Mouse (Mus musculus): ENCODE data around the gene Sys1. TPM values are rescaled to one million over a fixed set of nuclear protein-coding genes. Genes with fewer than 3 reads are reported as not detected.

The Sys1 gene
- polyA plus RNA-seq, 1 experiment from 2014 or later: 48.6 TPM

DNA sequence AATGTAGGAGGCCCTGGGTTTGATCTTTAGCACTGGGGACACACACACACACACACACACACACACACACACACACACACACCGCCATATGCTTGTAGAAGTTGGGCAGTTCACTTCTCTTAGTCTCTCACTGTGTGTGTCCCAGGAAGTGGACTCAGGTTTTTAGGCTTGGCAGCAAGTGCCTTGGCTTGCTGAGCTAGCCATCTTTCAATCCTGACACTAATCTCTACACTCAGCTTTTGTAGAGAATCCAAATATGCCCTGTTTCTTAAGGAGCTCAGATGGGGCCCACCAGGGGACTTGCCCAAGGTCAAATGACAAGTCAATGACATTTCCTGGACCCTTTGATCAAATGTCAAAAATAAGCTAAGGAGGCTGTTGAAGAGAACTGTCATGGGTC, 351 bp upstream of the Sys1 start:
- ATAC-seq (ENCODE audit: low FRiP score, low TSS enrichment) (no peak), DNase-seq (ENCODE audit: low spot score) (peak; percentile 13)
- Histone ChIP-seq H3K27me3 (ENCODE audit: control insufficient read depth, insufficient read depth, low read length) (no peaks in the 10 kb centered on the region), H3K27ac (replicated peaks) (peak overlapping the region; percentile 92), H3K36me3 (ENCODE audit: control insufficient read depth, insufficient read depth, low read length) (no peaks in the 10 kb centered on the region), H3K9me3 (ENCODE audit: control insufficient read depth, low read length) (no peaks in the 10 kb centered on the region), H3K4me2 (replicated peaks; ENCODE audit: low read depth) (peak overlapping the region; percentile 40; the same call in 1 of the 2 replicates), H3K4me1 (replicated peaks; ENCODE audit: control insufficient read depth, insufficient read depth) (peaks cover 15% of the 10 kb centered on the region), H3K4me3 (ENCODE audit: low read depth, low read length) (no peak overlapping the region), H3K9ac (ENCODE audit: low read length) (0 out of 2 replicates have a peak overlapping the region, but pooled peaks have one; percentile 32)
- TF ChIP-seq EP300 (optimal IDR thresholded peaks at IDR 0.05): no peak
- TF ChIP-seq CTCF (IDR thresholded peaks at IDR 0.05; ENCODE audit: low read depth): no peak
- WGBS: 75% methylated on average over 1 of the region's 1 CpGs

DNA sequence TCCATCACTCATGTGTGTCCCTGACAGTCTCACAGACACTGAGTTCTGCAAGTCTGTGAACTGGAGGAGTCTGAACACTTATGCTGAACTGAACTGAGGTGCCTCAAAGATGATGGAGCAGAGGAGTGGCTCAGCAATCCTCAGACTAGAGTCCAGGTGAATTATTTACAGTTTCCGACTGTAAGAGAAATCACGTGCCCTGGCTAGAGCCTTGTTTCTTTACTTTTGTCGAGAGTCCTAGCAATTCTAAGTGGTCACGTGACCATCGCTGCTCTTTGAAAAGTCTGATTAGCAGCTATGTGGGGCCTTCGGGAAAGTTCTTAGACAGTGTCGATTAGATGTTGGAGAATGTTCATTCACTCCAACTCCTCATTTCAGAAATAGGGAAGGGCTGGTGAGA, 1.2 kb downstream of the Sys1 start:
- DNase-seq (ENCODE audit: low spot score) (peak; percentile 82), ATAC-seq (ENCODE audit: low FRiP score, low TSS enrichment) (peak; percentile 62)
- H3K27me3 ChIP-seq (ENCODE audit: control insufficient read depth, insufficient read depth, low read length): no peaks in the 10 kb centered on the region
- H3K4me2 ChIP-seq (replicated peaks; ENCODE audit: low read depth): 0 out of 2 replicates have a peak overlapping the region, but pooled peaks have one; percentile 20
- no peaks in the 10 kb centered on the region for H3K9me3 ChIP-seq (ENCODE audit: control insufficient read depth, low read length)
- H3K36me3 ChIP-seq (ENCODE audit: control insufficient read depth, insufficient read depth, low read length): no peaks in the 10 kb centered on the region
- no peak overlapping the region for H3K9ac ChIP-seq (ENCODE audit: low read length)
- no peak for TF ChIP-seq CTCF (IDR thresholded peaks at IDR 0.05; ENCODE audit: low read depth)
- H3K4me1 ChIP-seq (replicated peaks; ENCODE audit: control insufficient read depth, insufficient read depth): peaks cover 13% of the 10 kb centered on the region
- 20% methylated on average over 7 of the region's 7 CpGs for WGBS
- H3K27ac ChIP-seq (replicated peaks): peak overlapping the region; percentile 70
- no peak overlapping the region for H3K4me3 ChIP-seq (ENCODE audit: low read depth, low read length)

DNA sequence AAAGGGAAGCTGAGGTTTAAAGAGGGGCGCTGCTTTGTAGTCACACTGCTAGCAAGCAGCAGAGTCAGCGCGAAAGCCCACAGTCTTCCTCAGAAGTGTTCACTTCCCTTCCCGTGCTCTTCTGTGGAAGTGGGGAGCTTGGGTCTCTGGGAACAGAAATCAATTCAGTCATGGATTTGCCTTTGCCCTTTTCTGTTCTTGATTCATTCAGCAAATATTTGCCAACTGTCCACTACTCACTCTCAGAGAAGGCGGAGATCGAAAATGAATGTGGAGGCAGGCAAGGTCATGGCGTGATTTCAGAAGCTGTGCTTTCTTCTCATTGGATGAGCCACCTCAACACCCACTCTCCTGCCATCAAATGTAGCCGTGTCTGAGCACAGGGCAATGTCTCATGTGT, 1.8 kb downstream of the Sys1 start:
- Histone ChIP-seq H3K4me1 (replicated peaks; ENCODE audit: control insufficient read depth, insufficient read depth) (peaks cover 12% of the 10 kb centered on the region), H3K27me3 (ENCODE audit: control insufficient read depth, insufficient read depth, low read length) (no peaks in the 10 kb centered on the region), H3K4me2 (replicated peaks; ENCODE audit: low read depth) (no peak overlapping the region), H3K9me3 (ENCODE audit: control insufficient read depth, low read length) (no peaks in the 10 kb centered on the region), H3K36me3 (ENCODE audit: control insufficient read depth, insufficient read depth, low read length) (no peaks in the 10 kb centered on the region), H3K27ac (replicated peaks) (peak overlapping the region; percentile 75), H3K9ac (ENCODE audit: low read length) (no peak overlapping the region), H3K4me3 (ENCODE audit: low read depth, low read length) (no peak overlapping the region)
- ATAC-seq (ENCODE audit: low FRiP score, low TSS enrichment): peak; percentile 45
- 62% methylated on average over 8 of the region's 8 CpGs for whole genome bisulfite sequencing
- peak; percentile 73 for DNase-seq (ENCODE audit: low spot score)
- no peak for TF ChIP-seq EP300 (optimal IDR thresholded peaks at IDR 0.05)
- TF ChIP-seq CTCF (IDR thresholded peaks at IDR 0.05; ENCODE audit: low read depth): no peak

DNA sequence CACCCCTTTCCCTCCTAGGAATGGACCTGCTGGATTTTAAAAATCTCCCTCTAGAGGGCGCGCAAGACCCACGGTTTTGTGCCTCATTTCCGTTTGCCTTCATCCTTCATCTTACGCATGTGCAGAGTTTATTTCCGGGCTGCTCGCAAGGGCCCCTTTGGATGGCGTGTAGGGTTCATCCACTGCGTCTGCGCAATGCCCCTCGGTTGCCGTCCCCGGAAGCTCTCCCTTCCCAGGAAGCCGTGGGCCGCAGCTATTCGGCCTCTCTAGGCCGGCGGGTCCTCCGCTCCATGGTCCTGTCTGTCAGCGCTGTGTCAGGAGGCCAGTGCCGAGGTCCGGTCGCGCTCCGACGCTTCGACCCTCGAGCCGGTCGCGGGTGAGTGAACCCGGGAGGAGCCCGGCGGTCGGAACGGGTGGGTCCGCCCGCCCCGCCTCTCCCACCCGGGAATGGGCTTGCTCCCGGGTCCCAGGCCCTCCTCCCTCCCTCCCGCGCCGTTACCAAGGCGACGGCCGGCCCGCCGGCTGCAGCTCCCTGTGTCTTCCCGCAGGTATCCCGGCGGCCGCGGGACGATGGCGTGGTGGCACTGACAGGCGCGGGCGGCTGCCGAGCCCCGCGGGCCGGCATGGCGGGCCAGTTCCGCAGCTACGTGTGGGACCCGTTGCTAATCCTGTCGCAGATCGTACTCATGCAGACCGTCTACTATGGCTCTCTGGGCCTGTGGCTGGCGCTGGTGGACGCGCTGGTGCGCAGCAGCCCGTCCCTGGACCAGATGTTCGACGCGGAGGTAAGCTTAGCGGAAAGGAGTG, 4.2 kb downstream of the Sys1 start, which contains the start of gene Gm20458:
Gene Gm20458, plus strand, starts transcription at position 223 of the 807 bp plus-strand sequence.
- Histone ChIP-seq H3K9me3 (ENCODE audit: control insufficient read depth, low read length) (no peaks in the 10 kb centered on the region), H3K9ac (ENCODE audit: low read length) (peak within 1 kb of the TSS; percentile 81), H3K27ac (replicated peaks) (peak within 1 kb of the TSS; percentile 88), H3K4me1 (replicated peaks; ENCODE audit: control insufficient read depth, insufficient read depth) (0 out of 2 replicates have a peak, but pooled peaks cover 3% of the 10 kb centered on the region), H3K4me2 (replicated peaks; ENCODE audit: low read depth) (peak within 1 kb of the TSS; percentile 82), H3K4me3 (ENCODE audit: low read depth, low read length) (peak within 1 kb of the TSS; percentile 85), H3K36me3 (ENCODE audit: control insufficient read depth, insufficient read depth, low read length) (peaks cover 7% of the 10 kb centered on the region; the same call in 1 of the 2 replicates), H3K27me3 (ENCODE audit: control insufficient read depth, insufficient read depth, low read length) (no peaks in the 10 kb centered on the region)
- DNase-seq (ENCODE audit: low spot score) (peak; percentile 96), ATAC-seq (ENCODE audit: low FRiP score, low TSS enrichment) (peak; percentile 93)
- TF ChIP-seq EP300 (optimal IDR thresholded peaks at IDR 0.05): no peak
- peak; percentile 89 for TF ChIP-seq CTCF (IDR thresholded peaks at IDR 0.05; ENCODE audit: low read depth)
- under 1% methylated on average over 77 of the region's 79 CpGs for WGBS

DNA sequence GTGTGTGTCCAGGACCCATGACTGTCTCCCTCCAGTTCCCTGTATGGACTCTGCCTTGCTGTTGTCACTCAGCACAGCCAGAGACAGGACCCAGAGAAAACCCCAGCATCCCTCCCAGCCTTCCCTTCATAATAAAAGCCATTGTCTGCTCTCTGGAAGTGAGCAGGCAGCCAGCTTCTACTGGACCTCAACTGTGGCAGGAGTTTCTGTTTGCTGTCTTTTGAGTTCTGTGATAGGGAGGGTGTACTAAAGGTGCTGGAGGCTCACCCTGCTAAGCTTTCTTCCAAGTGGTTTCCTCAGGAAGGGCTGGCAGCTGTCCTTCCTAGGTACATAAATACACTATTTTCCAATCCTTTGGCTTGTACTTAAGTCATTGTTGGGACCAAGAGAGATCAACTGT, 8.4 kb downstream of the Sys1 start:
- H3K9ac ChIP-seq (ENCODE audit: low read length): no peak overlapping the region
- H3K9me3 ChIP-seq (ENCODE audit: control insufficient read depth, low read length): no peaks in the 10 kb centered on the region
- H3K4me3 ChIP-seq (ENCODE audit: low read depth, low read length): no peak overlapping the region
- no peak for DNase-seq (ENCODE audit: low spot score)
- H3K4me2 ChIP-seq (replicated peaks; ENCODE audit: low read depth): no peak overlapping the region
- H3K27ac ChIP-seq (replicated peaks): no peak overlapping the region
- no peak for ATAC-seq (ENCODE audit: low FRiP score, low TSS enrichment)
- peaks cover 7% of the 10 kb centered on the region; the same call in 1 of the 2 replicates for H3K36me3 ChIP-seq (ENCODE audit: control insufficient read depth, insufficient read depth, low read length)
- TF ChIP-seq EP300 (optimal IDR thresholded peaks at IDR 0.05) (no peak), CTCF (IDR thresholded peaks at IDR 0.05; ENCODE audit: low read depth) (no peak)
- H3K4me1 ChIP-seq (replicated peaks; ENCODE audit: control insufficient read depth, insufficient read depth): no peaks in the 10 kb centered on the region
- H3K27me3 ChIP-seq (ENCODE audit: control insufficient read depth, insufficient read depth, low read length): no peaks in the 10 kb centered on the region

DNA sequence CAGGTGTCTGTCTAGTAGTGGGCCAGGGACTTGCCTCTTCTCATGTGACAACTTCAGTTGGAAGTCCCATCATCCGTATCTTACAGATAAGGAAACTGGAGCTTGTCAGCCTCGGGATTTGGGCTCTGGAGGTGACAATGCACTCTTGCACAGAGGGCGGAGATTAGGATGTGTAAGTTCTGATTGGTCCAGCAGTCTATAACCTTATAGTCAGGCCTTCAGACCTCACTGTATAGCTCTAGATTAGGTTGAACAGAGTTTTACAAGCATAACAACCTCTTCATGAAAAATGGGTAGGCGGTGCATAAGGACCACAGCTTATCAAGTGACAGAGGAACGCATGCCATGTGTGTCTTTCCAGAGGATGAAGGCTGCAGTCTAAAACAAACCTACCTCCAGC, 10.0 kb downstream of the Sys1 start:
- no peaks in the 10 kb centered on the region for H3K27me3 ChIP-seq (ENCODE audit: control insufficient read depth, insufficient read depth, low read length)
- no peak overlapping the region for H3K4me2 ChIP-seq (replicated peaks; ENCODE audit: low read depth)
- H3K9me3 ChIP-seq (ENCODE audit: control insufficient read depth, low read length): no peaks in the 10 kb centered on the region
- no peak overlapping the region for H3K9ac ChIP-seq (ENCODE audit: low read length)
- H3K4me3 ChIP-seq (ENCODE audit: low read depth, low read length): no peak overlapping the region
- WGBS: 64% methylated on average over 5 of the region's 5 CpGs
- H3K27ac ChIP-seq (replicated peaks): no peak overlapping the region
- TF ChIP-seq EP300 (optimal IDR thresholded peaks at IDR 0.05) (no peak), CTCF (IDR thresholded peaks at IDR 0.05; ENCODE audit: low read depth) (no peak)
- DNase-seq (ENCODE audit: low spot score) (no peak), ATAC-seq (ENCODE audit: low FRiP score, low TSS enrichment) (no peak)
- H3K4me1 ChIP-seq (replicated peaks; ENCODE audit: control insufficient read depth, insufficient read depth): no peaks in the 10 kb centered on the region
- H3K36me3 ChIP-seq (ENCODE audit: control insufficient read depth, insufficient read depth, low read length): peaks cover 7% of the 10 kb centered on the region; the same call in 1 of the 2 replicates
